Mouse (Mus musculus) C2C12 (cell line): ENCODE measurements around the gene Hmox1. TPM values are rescaled to one million over a fixed set of nuclear protein-coding genes. Genes with fewer than 3 reads are reported as not detected.

Experiments
- H3K27me3 ChIP-seq: one replicate; pipeline ENCODE4 v1.6.1; 2011; ENCODE audit not compliant: control insufficient read depth, insufficient read depth, insufficient read length
- H3K36me3 ChIP-seq: one replicate; pipeline ENCODE4 v1.6.1; 2011; ENCODE audit not compliant: control insufficient read depth, insufficient read depth
- H3K4me3 ChIP-seq: one replicate; pipeline ENCODE4 v1.5.1; 2011; ENCODE audit warnings: mild to moderate bottlenecking, control low read depth; ENCODE audit not compliant: poor library complexity, insufficient read depth, severe bottlenecking
- H3K79me2 ChIP-seq: one replicate; pipeline ENCODE4 v1.6.1; 2011; ENCODE audit not compliant: control insufficient read depth, insufficient read depth
- H3K79me3 ChIP-seq: one replicate; pipeline ENCODE4 v1.6.1; 2011; ENCODE audit warnings: low read depth, control low read depth
- H3ac ChIP-seq: one replicate; pipeline ENCODE3; 2011; ENCODE audit warnings: low read depth; ENCODE audit not compliant: control insufficient read depth, insufficient read length
- CEBPB ChIP-seq: IDR thresholded peaks from one replicate; pipeline ENCODE4 v1.6.1; 2011; ENCODE audit warnings: low read depth, mild to moderate bottlenecking, control low read depth, moderate library complexity
- CTCF ChIP-seq: IDR thresholded peaks from one replicate; pipeline ENCODE4 v1.5.1; 2011; ENCODE audit not compliant: control insufficient read depth, insufficient read depth, insufficient read length
- FOSL1 ChIP-seq: IDR thresholded peaks from one replicate; pipeline ENCODE4 v1.8.0; 2011; ENCODE audit warnings: mild to moderate bottlenecking, low read length; ENCODE audit not compliant: poor library complexity, insufficient read depth, severe bottlenecking
- MAX ChIP-seq: IDR thresholded peaks from one replicate; pipeline ENCODE4 v1.6.1; 2011; ENCODE audit warnings: mild to moderate bottlenecking, control low read depth
- MYOD1 ChIP-seq: IDR thresholded peaks from one replicate; pipeline ENCODE4 v1.6.1; 2011; ENCODE audit warnings: low read depth; ENCODE audit not compliant: control insufficient read depth, insufficient read length
- MYOG ChIP-seq: IDR thresholded peaks from one replicate; pipeline ENCODE4 v1.6.1; 2011; ENCODE audit not compliant: control insufficient read depth, insufficient read length; ENCODE audit errors: extremely low read depth
- USF1 ChIP-seq: IDR thresholded peaks from one replicate; pipeline ENCODE4 v1.6.1; 2011; ENCODE audit warnings: low read depth, mild to moderate bottlenecking, control low read depth, moderate library complexity
- polyA plus RNA-seq: library from polyadenylated mRNA; unstranded; fragments of >200 nt; fragmentation: generic; extraction: Trizol; gene quantifications from one replicate; pipeline ENCODE4 v1.2.1, GENCODE M21; 2012; ENCODE audit warnings: missing spikeins

The Hmox1 gene
- polyA plus RNA-seq, 1 experiment, result 248 TPM

DNA sequence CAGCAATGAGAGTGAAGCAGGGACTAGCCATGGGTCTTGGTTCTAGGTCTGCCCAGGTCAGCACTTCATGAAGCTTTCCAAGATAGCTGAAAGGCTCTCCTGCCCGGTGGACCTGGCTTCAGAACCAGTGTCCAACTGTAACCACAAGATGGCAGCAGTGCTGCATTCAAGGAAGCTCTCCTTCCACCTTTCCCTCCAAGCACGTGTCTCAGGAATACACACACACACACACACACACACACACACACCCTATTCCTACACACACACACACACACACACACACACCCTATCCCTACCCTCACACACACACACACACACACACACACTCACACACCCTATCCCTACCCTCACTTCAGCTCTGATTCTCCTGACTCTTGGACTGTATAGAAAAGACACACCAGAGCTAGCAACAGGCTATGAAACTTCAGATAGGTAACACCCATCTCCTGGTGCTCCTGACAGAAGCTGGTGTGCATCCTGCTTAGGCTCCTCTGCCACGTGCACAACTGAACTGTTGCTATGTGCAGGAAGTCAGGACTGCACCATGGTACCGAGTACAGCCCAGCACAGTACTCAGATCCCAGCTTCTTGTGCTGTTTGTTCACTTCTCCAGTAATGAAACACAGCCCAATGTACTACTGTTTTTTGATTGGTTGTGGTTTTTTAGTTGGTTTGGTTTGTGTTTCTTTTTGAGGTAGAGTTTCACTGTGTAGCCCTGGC is 21.6 kb upstream of the Hmox1 start:
- H3K27me3 ChIP-seq, result no peaks in the 10 kb centered on the region
- H3K79me2 ChIP-seq, result no peaks in the 10 kb centered on the region
- no peaks in the 10 kb centered on the region for H3K36me3 ChIP-seq
- TF ChIP-seq CTCF, result peak; percentile 84
- peak; percentile 18 for TF ChIP-seq USF1
- TF ChIP-seq MAX, result peak; percentile 80
- TF ChIP-seq CEBPB, result no peak
- TF ChIP-seq FOSL1, result no peak
- TF ChIP-seq MYOG, result no peak
- H3ac ChIP-seq, result no peak overlapping the region
- no peak overlapping the region for H3K4me3 ChIP-seq
- H3K79me3 ChIP-seq, result no peaks in the 10 kb centered on the region

DNA sequence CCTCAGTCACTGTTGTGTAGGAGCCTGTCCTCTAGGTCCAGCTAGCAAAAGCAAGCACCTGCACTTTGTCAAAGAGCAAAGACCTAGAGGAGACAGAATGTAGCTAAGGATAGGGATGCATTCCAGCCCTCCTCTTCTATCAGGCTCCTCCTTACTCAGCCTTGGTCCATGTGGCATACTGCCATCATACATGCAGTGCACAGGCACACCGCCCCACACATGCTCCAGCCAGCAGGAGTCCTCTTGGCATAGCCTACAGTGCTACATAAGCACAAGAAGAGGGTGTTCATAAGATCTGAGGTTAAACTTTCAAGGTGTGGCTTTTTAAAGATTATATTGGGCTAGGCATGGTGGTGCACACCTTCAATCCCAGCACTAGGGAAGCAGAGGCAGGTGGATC is 18.5 kb upstream of the Hmox1 start:
- no peaks in the 10 kb centered on the region for H3K36me3 ChIP-seq
- no peak for TF ChIP-seq MYOD1
- no peak for TF ChIP-seq CEBPB
- no peak for TF ChIP-seq MYOG
- no peak for TF ChIP-seq FOSL1
- no peak for TF ChIP-seq USF1
- no peak for TF ChIP-seq MAX
- no peak for TF ChIP-seq CTCF
- no peak overlapping the region for H3ac ChIP-seq
- no peaks in the 10 kb centered on the region for H3K79me2 ChIP-seq
- H3K4me3 ChIP-seq, result no peak overlapping the region
- H3K79me3 ChIP-seq, result no peaks in the 10 kb centered on the region
- no peaks in the 10 kb centered on the region for H3K27me3 ChIP-seq

DNA sequence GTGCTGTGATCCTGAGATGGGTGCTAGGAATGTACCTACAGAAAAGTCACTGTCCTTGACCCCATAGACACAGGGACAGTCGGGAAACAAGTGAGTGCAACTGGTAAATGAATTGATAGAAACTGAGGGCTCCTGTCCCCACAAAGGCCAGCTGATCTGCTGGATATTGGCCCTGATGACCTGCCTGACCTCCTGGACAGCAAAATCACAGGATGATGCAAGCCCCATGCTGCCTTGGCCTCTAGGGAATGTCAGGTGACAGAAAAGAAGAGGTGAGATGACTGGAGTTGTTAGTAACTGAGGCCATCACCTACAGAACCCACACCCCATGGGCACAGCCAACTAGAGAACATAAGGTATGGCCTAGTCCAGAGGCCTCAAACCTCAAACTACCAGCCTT is 15.2 kb upstream of the Hmox1 start:
- no peaks in the 10 kb centered on the region for H3K79me3 ChIP-seq
- no peaks in the 10 kb centered on the region for H3K27me3 ChIP-seq
- no peak overlapping the region for H3ac ChIP-seq
- no peaks in the 10 kb centered on the region for H3K36me3 ChIP-seq
- H3K4me3 ChIP-seq, result no peak overlapping the region
- no peaks in the 10 kb centered on the region for H3K79me2 ChIP-seq
- TF ChIP-seq MYOG, result no peak
- TF ChIP-seq CTCF, result no peak
- no peak for TF ChIP-seq FOSL1
- TF ChIP-seq CEBPB, result no peak
- no peak for TF ChIP-seq MYOD1
- no peak for TF ChIP-seq USF1
- no peak for TF ChIP-seq MAX

DNA sequence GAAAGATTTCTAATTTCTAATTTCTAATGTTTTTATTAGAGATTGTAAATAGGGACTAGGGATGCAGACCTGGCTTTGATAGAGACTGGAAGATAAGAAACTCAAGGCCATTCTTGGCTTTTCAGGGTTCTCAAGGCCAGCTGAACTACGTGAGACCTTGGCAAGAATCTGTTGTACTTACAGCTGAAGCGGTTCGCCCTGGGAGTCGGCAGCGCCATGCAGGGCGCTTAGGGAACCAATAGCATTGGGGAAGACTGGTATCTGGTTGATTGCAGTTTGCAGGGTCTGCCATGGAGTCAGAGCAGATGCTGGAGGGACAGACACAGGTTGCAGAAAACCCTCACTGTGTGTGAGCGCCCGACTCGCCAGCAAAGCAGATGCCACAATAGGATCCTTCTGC is 14.6 kb upstream of the Hmox1 start:
- H3K79me2 ChIP-seq, result no peaks in the 10 kb centered on the region
- TF ChIP-seq MYOD1 (no peak), MYOG (no peak), MAX (no peak), CTCF (no peak), CEBPB (no peak), USF1 (no peak), FOSL1 (no peak)
- no peaks in the 10 kb centered on the region for H3K79me3 ChIP-seq
- H3K27me3 ChIP-seq, result no peaks in the 10 kb centered on the region
- H3K4me3 ChIP-seq, result no peak overlapping the region
- no peaks in the 10 kb centered on the region for H3K36me3 ChIP-seq
- no peak overlapping the region for H3ac ChIP-seq

DNA sequence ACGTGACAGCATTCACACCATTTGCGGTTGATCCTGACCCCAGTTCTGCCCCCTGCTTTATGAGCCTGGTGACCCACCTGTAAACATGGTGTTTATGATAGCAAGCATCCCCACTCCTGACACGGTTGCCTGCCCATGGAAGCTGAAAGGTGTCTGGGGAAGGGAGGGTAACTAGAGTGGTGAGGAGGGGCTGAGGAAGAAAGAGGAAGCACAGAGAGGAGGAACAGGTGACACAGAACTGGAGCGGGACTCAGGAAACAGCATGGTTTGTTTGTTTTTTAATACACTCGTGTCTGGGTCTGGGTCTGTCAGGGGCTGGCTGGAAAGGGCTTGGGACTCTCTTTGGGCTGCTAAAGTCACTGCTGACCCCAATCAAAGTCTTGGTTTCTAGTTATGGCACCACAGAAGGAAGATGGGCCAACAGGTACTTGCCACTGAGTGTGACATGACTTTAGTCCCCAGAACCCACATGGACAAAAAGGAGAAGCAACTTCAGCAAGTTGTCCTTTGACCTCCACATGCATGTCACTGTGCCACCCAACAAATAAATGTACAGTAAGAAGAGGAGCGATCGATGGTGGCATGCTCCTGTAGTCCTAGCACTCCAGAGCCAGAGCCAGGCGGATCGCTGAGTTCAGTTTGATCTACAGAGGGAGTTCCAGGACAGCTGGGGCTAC is 11.9 kb upstream of the Hmox1 start:
- Histone ChIP-seq H3K4me3 (no peak overlapping the region), H3K27me3 (no peaks in the 10 kb centered on the region), H3K36me3 (no peaks in the 10 kb centered on the region), H3ac (no peak overlapping the region), H3K79me3 (no peaks in the 10 kb centered on the region), H3K79me2 (no peaks in the 10 kb centered on the region)
- TF ChIP-seq CTCF (no peak), USF1 (no peak), MYOG (no peak), MYOD1 (no peak), MAX (no peak), FOSL1 (no peak), CEBPB (no peak)

DNA sequence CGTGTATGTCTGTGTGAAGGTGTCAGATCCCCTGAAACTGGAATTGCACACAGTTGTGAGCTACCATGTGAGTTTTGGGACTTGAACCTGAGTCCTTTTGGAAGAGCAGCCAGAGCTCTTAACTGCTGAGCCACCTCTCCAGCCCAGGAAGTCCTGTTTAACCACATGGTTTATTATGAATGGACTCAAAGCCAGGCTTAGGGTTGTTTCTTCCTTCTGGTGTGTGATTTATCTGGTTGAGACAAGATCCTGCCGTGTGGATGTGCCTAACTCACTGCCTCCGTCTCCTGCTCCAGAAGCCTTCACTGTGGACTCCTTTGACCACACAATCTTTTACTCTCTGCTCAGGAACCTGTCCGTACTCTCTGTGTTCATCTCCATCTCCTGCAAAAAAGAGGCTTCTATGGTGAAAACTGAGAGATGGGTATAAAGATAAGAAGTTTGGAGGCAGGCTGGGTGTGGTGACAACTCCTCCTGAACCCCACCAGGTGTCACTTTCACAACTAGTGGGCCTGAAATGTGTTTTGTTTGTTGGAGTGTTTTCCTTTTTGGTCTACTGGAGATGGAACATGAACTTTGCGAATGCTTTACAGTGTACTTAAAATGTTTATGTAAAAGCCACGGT is 11.1 kb upstream of the Hmox1 start:
- H3K79me2 ChIP-seq, result no peaks in the 10 kb centered on the region
- TF ChIP-seq CTCF (no peak), FOSL1 (no peak), MYOD1 (no peak), MYOG (no peak), USF1 (no peak), MAX (no peak), CEBPB (no peak)
- no peak overlapping the region for H3ac ChIP-seq

More for the DNA sequence above, 11.1 kb upstream of the Hmox1 start:
- H3K27me3 ChIP-seq, result no peaks in the 10 kb centered on the region
- no peaks in the 10 kb centered on the region for H3K36me3 ChIP-seq
- no peak overlapping the region for H3K4me3 ChIP-seq
- H3K79me3 ChIP-seq, result no peaks in the 10 kb centered on the region
